23 mouse cellular contexts compared by ENCODE assay signal in genomic region chr7:18902486-18902885, GRCm38 (mm10). TPM values are rescaled to one million over a fixed set of nuclear protein-coding genes. Genes with fewer than 3 reads are reported as not detected.
A peak's percentile ranks its signal among the peaks of the same experiment; 100 is the strongest.
DNase-seq lines count a peak whose midpoint lies in the region; ATAC-seq and TF ChIP-seq lines count a peak whose summit lies in the region.
"Had no signal": no experiment of that assay in that cellular context is flagged by ENCODE, and none has a peak within 500 bp of the region (broad histone marks: within the 10 kb centered on the region; RNA-seq: fewer than 3 reads in every experiment).

No protein-coding gene starts in this region.

- H3K4me2 ChIP-seq in lung, postnatal 0 days (replicated peaks; ENCODE audit: low read depth, low read length), result no peak overlapping the region
- no peak overlapping the region for H3K4me2 ChIP-seq in stomach, postnatal 0 days (replicated peaks; ENCODE audit: low read depth)
- H3K4me2 ChIP-seq: embryonic facial prominence, embryonic 12.5 days; forebrain, embryonic 12.5 days; heart, embryonic 11.5 days; limb, embryonic 15.5 days; neural tube, embryonic 12.5 days had no signal

- WGBS in lung, postnatal 0 days, result 61% methylated on average over 3 of the region's 3 CpGs
- WGBS in stomach, postnatal 0 days, result 62% methylated on average over 3 of the region's 3 CpGs

- no peak overlapping the region for H3K9ac ChIP-seq in lung, postnatal 0 days (replicated peaks; ENCODE audit: low read depth)
- no peak overlapping the region for H3K9ac ChIP-seq in stomach, postnatal 0 days (ENCODE audit: low read length)
- H3K9ac ChIP-seq: embryonic facial prominence, embryonic 12.5 days; forebrain, embryonic 12.5 days; limb, embryonic 15.5 days; neural tube, embryonic 12.5 days had no signal

- H3K4me1 ChIP-seq in lung, postnatal 0 days (ENCODE audit: insufficient read depth, low read depth, low read length), result no peaks in the 10 kb centered on the region
- no peaks in the 10 kb centered on the region for H3K4me1 ChIP-seq in stomach, postnatal 0 days (replicated peaks; ENCODE audit: control insufficient read depth, insufficient read depth)
- H3K4me1 ChIP-seq: embryonic facial prominence, embryonic 12.5 days; forebrain, embryonic 12.5 days; limb, embryonic 15.5 days; neural tube, embryonic 12.5 days had no signal

- TF ChIP-seq CTCF in gastrocnemius, adult 2 months (IDR thresholded peaks at IDR 0.05), result peak; percentile 11; the same call in 1 of the 2 replicates
- TF ChIP-seq CTCF in layer of hippocampus, adult 2 months (conservative IDR thresholded peaks at IDR 0.05), result peak; percentile 47
- peak; percentile 30 for TF ChIP-seq CTCF in lung, postnatal 0 days (IDR thresholded peaks at IDR 0.05)
- TF ChIP-seq CTCF in stomach, postnatal 0 days (IDR thresholded peaks at IDR 0.05; ENCODE audit: low read depth), result peak; percentile 50

- no peak for TF ChIP-seq EP300 in lung, postnatal 0 days (IDR thresholded peaks at IDR 0.05)
- no peak for TF ChIP-seq EP300 in stomach, postnatal 0 days (optimal IDR thresholded peaks at IDR 0.05)

- no peak overlapping the region for H3K4me3 ChIP-seq in gastrocnemius, adult 2 months
- no peak overlapping the region for H3K4me3 ChIP-seq in layer of hippocampus, adult 2 months
- no peak overlapping the region for H3K4me3 ChIP-seq in lung, postnatal 0 days (ENCODE audit: low read depth, low read length)
- H3K4me3 ChIP-seq in stomach, postnatal 0 days (ENCODE audit: low read depth, low read length), result no peak overlapping the region
- H3K4me3 ChIP-seq: embryonic facial prominence, embryonic 12.5 days; forebrain, embryonic 12.5 days; limb, embryonic 15.5 days; midbrain, embryonic 10.5 days; neural tube, embryonic 12.5 days had no signal

- ATAC-seq in lung, postnatal 0 days, result no peak
- no peak for ATAC-seq in stomach, postnatal 0 days (ENCODE audit: low FRiP score, low TSS enrichment)

- no peaks in the 10 kb centered on the region for H3K27me3 ChIP-seq in lung, postnatal 0 days (replicated peaks; ENCODE audit: insufficient read depth, low read length)
- H3K27me3 ChIP-seq in stomach, postnatal 0 days (ENCODE audit: control insufficient read depth, insufficient read depth, low read length), result no peaks in the 10 kb centered on the region
- H3K27me3 ChIP-seq: embryonic facial prominence, embryonic 12.5 days; forebrain, embryonic 12.5 days; limb, embryonic 15.5 days; neural tube, embryonic 12.5 days had no signal

- H3K9me3 ChIP-seq in lung, postnatal 0 days (ENCODE audit: low read length), result no peaks in the 10 kb centered on the region
- H3K9me3 ChIP-seq in stomach, postnatal 0 days (ENCODE audit: control insufficient read depth, low read length), result no peaks in the 10 kb centered on the region
- H3K9me3 ChIP-seq: embryonic facial prominence, embryonic 12.5 days; forebrain, embryonic 12.5 days; limb, embryonic 15.5 days; midbrain, embryonic 10.5 days; neural tube, embryonic 12.5 days had no signal

- H3K36me3 ChIP-seq in lung, postnatal 0 days (ENCODE audit: insufficient read depth, low read length), result no peaks in the 10 kb centered on the region; the same call in 1 of the 2 replicates
- H3K36me3 ChIP-seq in stomach, postnatal 0 days (ENCODE audit: control insufficient read depth, insufficient read depth, low read length), result 0 out of 2 replicates have a peak, but pooled peaks cover 3% of the 10 kb centered on the region

- H3K27ac ChIP-seq in gastrocnemius, adult 2 months, result no peak overlapping the region
- no peak overlapping the region for H3K27ac ChIP-seq in layer of hippocampus, adult 2 months
- no peak overlapping the region for H3K27ac ChIP-seq in lung, postnatal 0 days (ENCODE audit: low read length)
- no peak overlapping the region for H3K27ac ChIP-seq in stomach, postnatal 0 days (replicated peaks)
- H3K27ac ChIP-seq: embryonic facial prominence, embryonic 12.5 days; forebrain, embryonic 12.5 days; limb, embryonic 15.5 days; midbrain, embryonic 10.5 days; neural tube, embryonic 12.5 days had no signal

- intact Hi-C loops in gastrocnemius, adult 2 months (cut with DNase I), result no loop called here

- DNase-seq in gastrocnemius, adult 2 months, result no peak
- DNase-seq in gastrocnemius, postnatal 4 days (ENCODE audit: low spot score in 2 of 2), result no peak
- no peak for DNase-seq in layer of hippocampus, adult 2 months (ENCODE audit: low spot score in 2 of 2)
- no peak for DNase-seq in layer of hippocampus, postnatal 25 days (ENCODE audit: extremely low spot score in 1 of 2, low spot score in 1 of 2)
- DNase-seq in lung, postnatal 0 days (ENCODE audit: low spot score), result no peak
- DNase-seq in lung, postnatal 10 days, result no peak
- no peak for DNase-seq in stomach, postnatal 0 days (ENCODE audit: low spot score)
- DNase-seq: adrenal gland, postnatal 10 days; cerebellum, adult 2 months; cerebellum, postnatal 25 days; kidney, adult 8-10 months; left cerebral cortex, postnatal 4 days; lung, adult 18-20 months; retina, postnatal 1 day; right cerebral cortex, postnatal 25 days; thymus, postnatal 14 days had no signal

RNA-seq across cellular contexts. Expression of gene Ccdc61, which starts 7.7 kb away (rescaled TPM):
- total RNA-seq in gastrocnemius, adult 2 months (2021), result 1 to 10 TPM; 4.1 to 5.6 TPM
- 10 to 100 TPM; 12.5 to 15.7 TPM for total RNA-seq in gastrocnemius, postnatal 4 days (2021)
- 10 to 100 TPM; 10.9 to 12.6 TPM for total RNA-seq in layer of hippocampus, adult 2 months (2021)
- total RNA-seq in layer of hippocampus, postnatal 25 days (2021), result 10 to 100 TPM in 1 of 2 experiments, 1 to 10 TPM in 1; 9.5 to 13.5 TPM
- polyA plus RNA-seq in lung, postnatal 0 days (2015; fragmentation: Nextera tagmentation; extraction: Ambion mirVana), result 17.6 and 19.0 TPM in 2 replicates
- 15.4 and 19.1 TPM in 2 replicates for polyA plus RNA-seq in stomach, postnatal 0 days (2015; fragmentation: Nextera tagmentation; extraction: Ambion mirVana)

RNA-seq across cellular contexts. Expression of gene Nova2, which starts 23.2 kb away (rescaled TPM):
- 1 to 10 TPM; 1.6 to 2.1 TPM for total RNA-seq in gastrocnemius, adult 2 months (2021)
- total RNA-seq in gastrocnemius, postnatal 4 days (2021), result 1 to 10 TPM; 4.0 to 4.2 TPM
- total RNA-seq in layer of hippocampus, adult 2 months (2021), result 10 to 100 TPM; 82.7 to 85.4 TPM
- 10 to 100 TPM; 69.2 to 93.3 TPM for total RNA-seq in layer of hippocampus, postnatal 25 days (2021)
- 1.1 and 1.2 TPM in 2 replicates for polyA plus RNA-seq in lung, postnatal 0 days (2015; fragmentation: Nextera tagmentation; extraction: Ambion mirVana)
- polyA plus RNA-seq in stomach, postnatal 0 days (2015; fragmentation: Nextera tagmentation; extraction: Ambion mirVana), result 0.18 and 0.22 TPM in 2 replicates
- total RNA-seq: granulocyte monocyte progenitor cell, adult 5-6 weeks had no signal

RNA-seq across cellular contexts. Expression of gene Pglyrp1, which starts 31.4 kb away (rescaled TPM):
- not detected for total RNA-seq in gastrocnemius, adult 2 months (2021)
- 1 to 10 TPM; 2.6 TPM for total RNA-seq in gastrocnemius, postnatal 4 days (2021)
- total RNA-seq in layer of hippocampus, adult 2 months (2021), result 10 to 100 TPM; 15.1 to 15.2 TPM
- total RNA-seq in layer of hippocampus, postnatal 25 days (2021), result 10 to 100 TPM in 1 of 2 experiments, 1 to 10 TPM in 1; 8.6 to 17.9 TPM
- 45.6 and 51.1 TPM in 2 replicates for polyA plus RNA-seq in lung, postnatal 0 days (2015; fragmentation: Nextera tagmentation; extraction: Ambion mirVana)
- 103 and 110 TPM in 2 replicates for polyA plus RNA-seq in stomach, postnatal 0 days (2015; fragmentation: Nextera tagmentation; extraction: Ambion mirVana)

Comparison
In these comparisons a context has a peak if more than half of its experiments do, and no peak if none do; other contexts are left out.
1. RNA of gene Nova2, which starts 23.2 kb away (total RNA-seq): 69.2 to 93.3 TPM in layer of hippocampus, postnatal 25 days and 82.7 to 85.4 TPM in layer of hippocampus, adult 2 months; 4.0 to 4.2 TPM in gastrocnemius, postnatal 4 days and 1.6 to 2.1 TPM in gastrocnemius, adult 2 months; every median in the first group is over 10 times any median in the second.
2. Peak in every context shown above with its lines, with median percentiles within 50 percentile points of each other: CTCF ChIP-seq.